Mouse (Mus musculus) urinary bladder, postnatal 10 days (tissue): ENCODE results near the gene Tmem165.

Experiments used
- DNase-seq: peaks from one replicate; pipeline ENCODE4 v3.0.0; 2022; ENCODE audit warnings: low spot score

Tmem165 gene

GRCm38 (mm10) chr5:76171039-76171438 lies 12.6 kb upstream of the Tmem165 start:
- DNase-seq = no peak

- no peak for DNase-seq
Observed at GRCm38 (mm10) chr5:76175051-76175450, 8.6 kb upstream of the Tmem165 start.

DNA sequence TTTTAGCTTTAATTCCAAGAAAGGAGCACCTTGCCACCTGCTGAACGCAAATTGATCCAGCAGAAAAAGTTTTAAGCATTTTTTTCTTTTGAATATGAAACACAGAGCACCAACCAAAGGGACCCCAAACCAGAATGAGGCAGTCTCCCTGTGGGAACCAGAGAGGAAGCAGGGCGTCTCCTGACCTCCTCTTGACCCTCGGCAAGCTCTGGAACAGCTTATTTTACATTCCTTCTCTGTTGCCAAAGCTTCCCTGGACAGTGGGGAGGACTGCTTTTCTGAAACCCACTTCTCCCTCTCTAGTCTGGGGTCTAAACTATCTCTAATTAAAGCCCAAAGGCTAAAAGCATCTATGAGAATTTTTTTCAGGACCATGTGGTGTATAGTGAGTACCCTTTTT lies 7.3 kb upstream of the Tmem165 start:
- no peak for DNase-seq

DNA sequence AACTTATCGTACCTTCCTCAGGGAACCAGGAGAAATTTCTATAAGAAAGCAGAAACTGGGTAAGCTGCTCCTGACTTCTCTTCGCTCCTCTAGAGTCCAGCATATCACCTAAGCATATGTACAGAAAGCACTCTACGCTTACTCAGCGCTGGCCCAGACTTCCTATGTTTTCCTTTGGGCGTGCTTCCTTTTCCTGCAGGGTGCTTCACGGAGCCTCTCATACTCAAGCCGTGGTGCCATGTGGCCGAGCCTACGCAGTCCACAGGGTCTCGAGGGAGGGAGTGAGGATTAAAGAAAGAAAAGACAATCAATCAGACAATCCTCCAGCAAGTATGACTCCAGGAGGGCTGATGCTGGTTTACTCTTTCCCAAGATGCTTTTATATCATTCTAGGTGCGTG lies 6.8 kb upstream of the Tmem165 start:
- no peak for DNase-seq

DNA sequence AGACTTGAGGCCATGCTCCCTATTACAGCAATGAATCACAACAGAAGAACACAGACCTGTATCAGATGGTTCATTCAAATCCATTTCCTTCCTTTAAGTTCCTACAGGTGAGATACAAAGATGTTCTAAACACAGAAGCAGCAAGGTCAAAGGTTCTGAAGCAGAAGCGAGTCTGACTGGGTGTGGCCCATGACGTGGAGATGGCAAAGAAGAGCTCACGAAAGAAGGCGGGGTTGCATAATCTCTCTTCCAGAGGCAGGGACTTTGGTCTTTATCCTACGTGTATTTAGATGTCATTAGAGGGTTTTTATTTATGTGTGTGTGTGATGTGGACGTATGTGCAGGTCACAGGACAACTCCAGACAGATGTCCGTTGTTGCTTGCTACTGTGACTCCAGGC lies 6.0 kb upstream of the Tmem165 start:
- no peak for DNase-seq

GRCm38 (mm10) chr5:76179171-76179570 lies 4.5 kb upstream of the Tmem165 start:
- no peak for DNase-seq

GRCm38 (mm10) chr5:76179791-76180190 lies 3.9 kb upstream of the Tmem165 start:
- DNase-seq = no peak

DNA sequence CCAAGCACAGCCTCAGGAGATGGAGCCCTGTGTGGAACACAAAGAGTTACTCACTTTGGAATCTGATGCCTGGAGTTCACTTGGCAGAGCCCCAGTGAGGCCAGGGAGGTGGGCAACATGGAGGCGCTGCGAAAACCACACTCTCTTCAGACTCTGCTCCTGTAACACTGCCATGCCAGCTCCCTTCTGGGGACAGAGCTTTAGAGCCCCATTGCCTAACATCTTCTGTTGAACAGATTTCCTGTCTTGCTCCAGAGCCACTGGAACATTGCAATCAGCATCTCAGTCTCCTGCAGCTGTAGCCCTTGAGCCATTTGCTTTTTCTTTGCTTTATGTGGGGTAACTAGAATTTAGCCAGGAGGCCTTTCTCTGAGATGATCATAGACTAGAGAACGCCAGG lies 1.4 kb upstream of the Tmem165 start:
- DNase-seq = no peak

- DNase-seq = no peak
Observed at GRCm38 (mm10) chr5:76183043-76183749, 484 bp upstream of the Tmem165 start.

DNA sequence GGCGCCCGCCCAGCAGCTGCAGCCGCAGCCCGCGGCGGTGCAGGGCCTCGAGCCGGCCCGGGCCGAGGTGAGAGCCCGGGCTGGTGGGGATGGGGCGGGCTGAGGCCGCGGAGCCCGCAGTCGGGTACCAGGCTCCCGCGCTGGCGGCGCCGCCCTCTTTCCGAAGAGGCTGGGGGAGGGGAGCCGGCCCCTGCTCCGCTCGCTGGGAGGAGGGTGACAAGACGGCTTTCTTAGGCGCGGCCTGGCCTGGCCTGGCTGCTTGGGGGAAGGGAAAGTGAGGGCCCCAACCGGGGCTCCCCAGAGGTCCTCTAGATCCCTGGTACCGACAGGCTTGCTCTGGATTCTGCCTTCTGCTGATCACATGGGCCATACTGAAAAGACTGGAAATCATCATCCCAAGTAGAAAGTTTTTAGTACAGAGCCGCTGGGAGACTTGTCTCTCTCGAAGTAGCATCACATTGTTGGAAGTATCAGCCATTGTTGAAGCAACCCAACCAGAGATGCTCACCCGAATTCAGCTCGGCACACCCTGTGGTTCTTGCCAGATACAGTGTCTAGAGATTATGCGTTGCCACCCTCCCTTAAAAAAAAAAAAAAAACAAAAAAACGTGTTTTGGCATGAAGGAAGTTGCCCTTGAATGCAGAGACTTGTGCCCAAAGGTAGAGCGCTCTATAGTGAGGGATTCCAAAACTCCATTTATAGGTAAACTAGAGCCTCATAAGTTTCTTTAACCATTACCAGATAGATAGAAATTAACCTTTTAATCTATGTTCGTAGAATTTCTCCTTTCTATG lies 803 bp downstream of the Tmem165 start:
- peak; percentile 42 for DNase-seq

DNA sequence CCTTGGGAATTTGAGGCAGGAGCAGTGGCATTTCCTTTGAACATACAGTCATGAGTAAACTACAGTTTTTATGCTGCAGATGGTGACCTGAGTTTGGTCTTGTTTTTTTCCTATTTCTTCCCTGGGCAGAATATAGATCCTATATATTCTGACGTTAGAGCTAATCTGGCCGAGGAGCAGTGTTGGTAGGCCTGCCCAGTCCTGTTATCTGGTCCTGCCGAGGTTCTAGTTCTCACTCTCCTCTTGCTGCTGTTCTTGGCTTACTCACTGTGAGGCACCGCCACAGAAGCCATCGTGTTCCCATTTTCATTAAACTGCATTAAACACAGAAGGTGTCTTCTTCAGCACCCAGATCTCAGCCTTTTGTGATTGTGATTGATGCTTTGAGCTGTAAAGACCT lies 4.2 kb downstream of the Tmem165 start:
- no peak for DNase-seq

GRCm38 (mm10) chr5:76190609-76191008 lies 6.9 kb downstream of the Tmem165 start:
- no peak for DNase-seq

DNA sequence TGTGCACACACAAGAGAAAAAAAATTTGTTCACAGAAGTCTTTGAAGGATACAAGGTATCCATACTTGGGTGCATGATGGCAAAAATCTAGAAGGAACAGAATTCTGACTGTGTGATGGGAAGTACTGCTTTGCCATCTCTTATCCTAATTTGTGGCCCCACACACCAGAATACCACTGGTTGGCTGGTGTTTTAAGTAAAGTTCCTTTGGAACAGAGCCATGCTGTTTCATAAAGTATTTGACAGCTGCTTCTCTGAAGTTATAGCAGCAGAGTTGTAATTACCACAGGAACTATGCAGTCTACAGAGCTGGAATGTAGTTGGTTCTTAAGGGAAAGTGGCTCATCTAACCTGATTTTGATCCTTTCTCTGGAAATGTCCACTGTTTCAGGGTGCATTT lies 9.4 kb downstream of the Tmem165 start:
- DNase-seq = no peak

GRCm38 (mm10) chr5:76194377-76194945 lies 10.8 kb downstream of the Tmem165 start:
- DNase-seq = no peak

GRCm38 (mm10) chr5:76199346-76199745 lies 15.7 kb downstream of the Tmem165 start:
- DNase-seq = no peak

GRCm38 (mm10) chr5:76203171-76203570 lies 19.5 kb downstream of the Tmem165 start:
- DNase-seq = no peak

- DNase-seq = no peak
Observed at GRCm38 (mm10) chr5:76205886-76206285, 22.2 kb downstream of the Tmem165 start.

GRCm38 (mm10) chr5:76208066-76208465 lies 24.4 kb downstream of the Tmem165 start:
- DNase-seq = no peak

DNA sequence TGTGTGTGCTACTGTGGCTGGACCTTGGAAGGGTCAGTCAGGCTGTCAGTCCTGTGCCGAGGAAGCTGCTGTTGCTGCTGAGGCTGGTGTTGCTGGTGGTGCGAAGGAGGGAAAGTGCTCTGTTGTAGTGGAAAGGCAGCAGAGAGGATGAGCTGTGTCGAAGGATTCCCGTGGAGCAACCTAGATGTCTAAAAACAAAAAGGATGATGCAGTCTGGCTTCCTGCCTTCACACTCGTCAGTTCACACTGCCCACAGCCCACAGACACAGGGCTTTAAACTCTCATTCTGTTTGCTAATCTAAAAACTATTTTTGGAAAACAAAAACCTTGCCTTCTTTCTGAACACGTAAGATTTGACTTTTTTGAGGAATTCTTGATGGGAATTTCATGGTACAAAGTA lies 33.0 kb downstream of the Tmem165 start:
- DNase-seq = no peak

GRCm38 (mm10) chr5:76231171-76231855 lies 47.6 kb downstream of the Tmem165 start:
- DNase-seq = no peak

- no peak for DNase-seq
Observed at GRCm38 (mm10) chr5:76243274-76243673, 59.6 kb downstream of the Tmem165 start.

DNA sequence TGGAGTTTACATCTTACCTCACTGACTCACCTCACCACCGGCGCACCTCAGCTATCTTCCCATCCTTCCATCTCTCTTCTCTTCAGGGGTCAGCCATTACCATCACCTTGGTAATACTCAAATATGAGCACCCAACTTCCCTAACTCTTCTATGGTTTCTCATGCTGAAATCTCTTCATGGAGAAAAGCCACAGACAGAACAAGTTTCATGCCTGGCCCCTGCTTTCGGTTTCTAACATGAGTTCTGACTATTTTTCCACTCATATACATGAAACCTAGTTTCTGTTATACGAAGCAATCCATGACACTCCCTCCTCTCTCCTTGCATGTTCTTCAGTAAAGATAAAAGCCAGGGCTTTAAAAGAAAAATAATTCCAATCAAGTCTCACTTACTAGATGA lies 60.2 kb downstream of the Tmem165 start:
- no peak for DNase-seq

- no peak for DNase-seq
Observed at GRCm38 (mm10) chr5:76244430-76244829, 60.8 kb downstream of the Tmem165 start.
